Mouse (Mus musculus) T-helper 17 cell (primary cell): Measurements from ENCODE around the gene Rab11a.
"Not testable (repeated sequence)": the region's sequence is repeated elsewhere in the genome, so short reads cannot be mapped to it uniquely, and the experiment has no call there.

ENCODE experiments used
- in situ Hi-C, 2 experiments: fragments of 300-600 bp; cut with MboI, MseI; formaldehyde crosslinking; loops; 1 replicate in 1 of 2; 2 replicates in 1 of 2; pipeline ENCODE4 v1.15.1; 2025; ENCODE audit warnings: high pct_unique_total_duplicates in 2 of 2

Rab11a gene

DNA sequence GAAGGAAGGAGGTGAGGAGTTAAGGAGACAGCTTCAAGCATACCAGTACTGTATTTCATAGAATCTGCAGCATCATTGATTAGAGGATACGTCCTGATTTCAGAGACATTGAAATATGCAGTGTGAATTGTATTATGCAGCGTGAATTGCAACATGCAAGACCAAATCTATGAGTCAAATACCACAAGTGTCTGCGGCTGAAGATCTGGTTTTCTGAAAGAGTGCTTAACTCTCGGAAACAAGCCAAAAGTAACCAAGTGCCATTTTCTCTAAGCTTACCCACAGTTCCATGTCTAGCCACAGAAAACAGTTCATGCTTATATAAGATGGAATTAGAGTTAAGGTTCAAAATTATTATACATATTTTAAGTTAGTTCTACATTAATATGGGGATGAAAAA, 10.2 kb upstream of the Rab11a start:
- in situ Hi-C loops: no loop called here

GRCm38 (mm10) chr9:64742453-64742852, 4.9 kb upstream of the Rab11a start:
- in situ Hi-C loops: no loop called here

DNA sequence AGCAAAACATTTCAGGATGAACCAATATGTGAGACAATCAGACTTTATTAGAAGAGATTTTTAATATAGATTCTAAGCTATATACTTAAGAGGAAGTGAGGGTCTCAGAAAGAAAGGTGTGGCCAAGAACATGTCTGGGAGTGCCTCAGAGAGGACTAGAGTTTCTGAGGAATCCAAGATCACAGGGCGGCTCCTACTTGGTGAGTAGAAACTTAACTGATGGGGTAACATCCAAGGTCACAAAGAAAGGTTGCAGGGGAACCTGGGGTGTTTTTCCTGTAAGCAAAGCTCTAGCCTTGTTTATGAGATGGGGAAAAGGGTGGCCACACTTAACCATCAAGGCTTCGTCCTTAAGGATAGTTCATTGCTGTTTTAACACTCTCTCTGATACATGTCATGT, 1.4 kb upstream of the Rab11a start:
- in situ Hi-C loops: no loop called here

GRCm38 (mm10) chr9:64736639-64737405, 736 bp downstream of the Rab11a start:
- in situ Hi-C loops: no loop called here

GRCm38 (mm10) chr9:64736076-64736638, 1.4 kb downstream of the Rab11a start:
- in situ Hi-C loops: no loop called here

- in situ Hi-C loops: not testable (repeated sequence)
Observed at GRCm38 (mm10) chr9:64734992-64735391, 2.6 kb downstream of the Rab11a start.

GRCm38 (mm10) chr9:64734166-64734565, 3.4 kb downstream of the Rab11a start:
- in situ Hi-C loops: no loop called here

DNA sequence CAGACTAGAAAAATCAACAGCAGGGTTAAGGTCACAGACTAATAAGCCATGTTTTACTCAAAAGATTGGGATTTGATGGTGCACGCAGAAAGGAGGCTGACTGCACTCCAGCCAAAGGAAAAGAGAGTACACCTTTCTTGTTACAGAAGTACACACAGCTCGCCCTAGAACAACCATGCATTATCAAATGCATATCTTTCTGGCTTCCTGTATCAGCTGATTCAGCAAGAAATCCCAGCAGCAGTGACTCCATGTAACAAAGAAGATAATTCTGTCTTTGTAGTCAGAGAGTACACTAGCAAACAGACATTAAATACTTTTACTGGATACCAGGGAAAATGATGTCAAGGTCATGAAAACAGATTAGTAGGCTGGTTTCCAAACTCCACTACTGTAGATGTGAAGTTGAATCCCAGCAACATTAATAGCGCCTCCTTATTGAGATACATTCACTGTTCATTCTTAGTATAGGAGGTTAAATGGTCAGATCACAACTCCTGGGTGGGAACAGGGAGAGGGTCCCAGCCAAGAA, 6.5 kb downstream of the Rab11a start:
- in situ Hi-C loops: no loop called here

DNA sequence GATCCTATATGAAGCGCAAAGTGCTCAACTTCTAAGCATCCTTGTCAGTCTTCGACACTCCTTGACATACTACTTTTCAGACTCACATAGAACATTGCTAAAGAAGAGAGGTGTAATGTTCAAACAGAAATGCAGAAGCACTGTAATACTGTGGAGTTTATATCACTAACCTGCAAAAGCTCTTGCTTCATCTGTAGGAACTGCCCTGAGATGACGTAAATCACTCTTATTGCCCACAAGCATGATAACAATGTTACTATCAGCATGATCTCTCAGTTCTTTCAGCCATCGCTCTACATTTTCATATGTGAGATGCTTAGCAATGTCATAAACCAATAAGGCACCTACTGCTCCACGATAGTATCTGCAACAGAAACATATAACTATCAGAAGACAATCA, 11.1 kb downstream of the Rab11a start:
- in situ Hi-C loops: no loop called here

DNA sequence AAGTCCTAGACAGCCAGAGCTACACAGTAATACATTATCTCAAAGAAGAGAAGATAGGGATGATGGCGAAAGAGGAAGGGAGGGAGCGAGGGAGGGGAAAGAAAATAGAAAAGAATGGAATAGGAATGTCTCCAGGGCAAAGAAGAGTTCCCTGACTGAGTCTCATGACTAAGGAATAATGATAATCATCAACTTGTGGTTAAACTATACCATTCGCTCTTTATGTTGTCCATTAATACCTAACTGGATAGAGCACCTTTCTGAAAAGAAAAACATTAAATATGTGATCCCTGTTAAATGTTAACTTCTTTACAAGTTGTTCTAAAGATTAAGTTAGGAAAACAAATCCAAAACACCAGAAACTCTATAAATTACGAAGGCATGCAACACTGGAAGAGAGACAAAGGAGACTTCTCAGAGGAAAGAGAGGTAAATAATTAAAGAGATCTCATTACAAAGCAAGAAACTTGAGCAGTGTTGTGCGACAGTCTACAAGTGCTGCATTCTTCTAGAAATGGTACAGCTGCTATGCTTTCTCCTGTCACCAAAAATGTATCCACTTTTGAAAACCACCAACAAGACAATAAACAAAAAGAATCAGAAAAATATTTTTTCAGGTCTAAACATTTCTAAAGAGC, 17.9 kb downstream of the Rab11a start:
- in situ Hi-C loops: no loop called here

DNA sequence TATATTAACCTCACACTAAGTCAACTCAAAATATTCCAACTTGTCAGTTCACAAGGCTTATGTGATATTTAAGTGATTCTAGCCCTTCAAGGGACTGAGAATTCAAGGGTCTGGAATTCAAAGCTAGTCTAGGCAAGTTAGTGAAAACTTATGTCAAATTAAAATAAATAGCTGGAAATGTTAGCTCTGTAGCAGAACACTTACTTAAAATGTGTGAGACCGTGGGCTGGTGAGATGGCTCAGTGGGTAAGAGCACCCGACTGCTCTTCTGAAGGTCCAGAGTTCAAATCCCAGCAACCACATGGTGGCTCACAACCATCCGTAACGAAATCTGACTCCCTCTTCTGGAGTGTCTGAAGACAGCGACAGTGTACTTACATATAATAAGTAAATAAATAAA, 27.3 kb downstream of the Rab11a start:
- in situ Hi-C loops: not testable (repeated sequence)

- in situ Hi-C loops: loop anchor here in 1 of 2 experiments (10.0 kb wide), 1 partner anchor 549 kb away; no protein-coding TSS in a partner anchor
Observed at GRCm38 (mm10) chr9:64704073-64704840, 33.3 kb downstream of the Rab11a start.

GRCm38 (mm10) chr9:64703420-64703965, 34.1 kb downstream of the Rab11a start:
- in situ Hi-C loops: loop anchor here in 1 of 2 experiments (10.0 kb wide), 1 partner anchor 549 kb away; no protein-coding TSS in a partner anchor

GRCm38 (mm10) chr9:64702937-64703336, 34.6 kb downstream of the Rab11a start:
- in situ Hi-C loops: loop anchor here in 1 of 2 experiments (10.0 kb wide), 1 partner anchor 548 kb away; no protein-coding TSS in a partner anchor

- in situ Hi-C loops: loop anchor here in 1 of 2 experiments (10.0 kb wide), 1 partner anchor 548 kb away; no protein-coding TSS in a partner anchor
Observed at GRCm38 (mm10) chr9:64702391-64702790, 35.2 kb downstream of the Rab11a start.

DNA sequence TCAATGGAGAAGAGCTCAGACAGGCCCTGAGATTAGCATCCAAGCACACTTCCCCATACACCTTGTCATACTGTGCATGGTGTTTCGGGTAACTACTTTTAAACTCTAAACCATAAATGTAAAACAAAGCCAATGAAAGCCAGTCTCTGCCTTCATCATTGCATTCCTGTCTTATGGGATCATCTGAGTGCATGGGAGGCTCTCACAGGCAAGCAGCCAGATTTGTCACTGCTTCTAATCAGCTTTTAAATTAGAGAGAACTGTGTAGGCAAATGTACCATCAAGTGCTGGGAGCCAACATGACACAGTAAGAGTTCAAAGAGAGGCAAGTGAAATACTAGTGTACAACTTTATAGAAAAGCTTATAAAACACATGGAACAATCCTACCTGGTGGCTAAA, 35.9 kb downstream of the Rab11a start:
- in situ Hi-C loops: loop anchor here in 1 of 2 experiments (10.0 kb wide), 1 partner anchor 547 kb away; no protein-coding TSS in a partner anchor

DNA sequence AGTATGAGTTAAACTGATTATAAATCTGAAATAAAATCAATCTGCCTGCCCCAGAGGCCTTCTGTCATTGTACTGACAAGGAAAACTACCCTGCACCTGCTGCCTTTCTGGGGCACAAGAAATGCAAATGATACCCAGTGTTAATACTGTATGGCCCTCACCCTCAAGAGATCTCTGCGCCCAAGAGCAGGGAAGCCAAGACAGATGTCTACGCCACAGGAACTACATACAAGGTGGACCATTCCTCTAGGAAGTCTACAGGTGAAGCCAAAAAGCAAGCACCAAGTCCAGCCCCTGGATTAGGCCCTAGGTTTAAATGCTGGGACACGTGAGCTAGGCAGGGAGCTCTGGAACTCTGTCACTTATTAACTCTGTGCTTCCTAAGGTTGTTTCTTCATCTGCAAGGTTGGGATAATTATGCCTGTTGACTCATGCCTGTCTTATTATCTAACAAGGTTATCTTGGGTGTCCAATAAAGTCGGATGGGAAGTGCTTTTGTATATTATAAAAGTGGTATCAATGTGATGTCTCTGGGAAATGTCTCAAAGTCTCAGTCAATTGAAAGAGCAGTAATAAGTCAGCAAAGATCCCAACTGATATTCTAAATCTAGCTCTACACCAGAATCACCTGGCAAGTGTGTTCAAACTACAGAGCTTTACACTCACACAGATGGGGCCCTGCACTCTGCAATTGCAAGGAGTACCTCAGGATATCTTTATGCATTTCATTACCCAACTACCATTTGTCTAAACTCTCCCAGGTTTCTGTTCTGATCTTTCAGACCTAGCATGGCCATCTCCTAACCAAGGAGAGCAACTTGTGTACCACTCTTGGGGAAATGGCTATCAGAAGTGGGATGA, 36.9 kb downstream of the Rab11a start:
- in situ Hi-C loops: loop anchor here in 1 of 2 experiments (10.0 kb wide), 1 partner anchor 546 kb away; no protein-coding TSS in a partner anchor

DNA sequence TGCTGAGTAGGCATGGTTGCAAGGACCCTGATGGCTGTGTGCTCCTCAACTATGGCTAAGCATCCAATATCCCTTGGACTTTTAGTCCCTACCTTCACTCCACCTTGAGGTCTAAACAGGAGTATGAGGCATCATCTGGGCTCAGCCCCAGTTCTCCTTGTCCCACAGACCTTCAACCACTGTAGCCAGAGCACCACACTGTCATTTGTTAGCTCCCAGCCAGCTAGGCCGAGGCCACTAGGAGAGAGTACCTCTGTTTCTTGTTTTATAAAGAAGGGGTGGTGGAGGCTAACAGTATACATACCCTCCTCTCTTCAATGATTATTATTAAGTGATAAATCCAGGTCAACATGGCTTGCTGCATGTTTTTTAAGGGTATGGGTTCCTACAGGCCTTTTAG, 39.0 kb downstream of the Rab11a start:
- in situ Hi-C loops: no loop called here

- in situ Hi-C loops: no loop called here
Observed at GRCm38 (mm10) chr9:64697677-64698076, 39.9 kb downstream of the Rab11a start.

GRCm38 (mm10) chr9:64697006-64697405, 40.6 kb downstream of the Rab11a start:
- in situ Hi-C loops: no loop called here
